Mouse (Mus musculus): ENCODE results near the gene Leng9.

Leng9 gene

GRCm38 (mm10) chr7:4144766-4145551, 5.2 kb downstream of the Leng9 start:
- peak in 1 of 2 experiments; percentile 66 for DNase-seq (ENCODE audit: low spot score in 2 of 2)

DNA sequence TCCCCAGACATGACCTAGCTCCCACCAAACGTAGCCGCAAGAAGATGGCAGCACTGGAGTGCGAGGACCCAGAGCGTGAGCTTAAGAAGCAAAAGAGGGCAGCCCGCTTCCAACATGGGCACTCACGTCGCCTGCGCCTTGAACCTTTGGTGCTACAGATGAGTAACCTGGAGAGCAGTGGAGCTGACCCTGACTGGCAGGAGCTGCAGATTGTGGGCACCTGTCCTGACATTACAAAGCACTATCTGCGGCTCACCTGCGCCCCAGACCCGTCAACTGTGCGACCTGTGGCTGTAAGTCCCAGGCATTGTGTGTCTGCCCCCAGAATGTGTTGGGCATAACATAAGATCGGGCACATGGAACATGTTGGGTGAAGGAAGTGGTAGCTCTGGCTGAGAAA, 6.1 kb downstream of the Leng9 start:
- no peak for DNase-seq (ENCODE audit: low spot score in 2 of 2)

DNA sequence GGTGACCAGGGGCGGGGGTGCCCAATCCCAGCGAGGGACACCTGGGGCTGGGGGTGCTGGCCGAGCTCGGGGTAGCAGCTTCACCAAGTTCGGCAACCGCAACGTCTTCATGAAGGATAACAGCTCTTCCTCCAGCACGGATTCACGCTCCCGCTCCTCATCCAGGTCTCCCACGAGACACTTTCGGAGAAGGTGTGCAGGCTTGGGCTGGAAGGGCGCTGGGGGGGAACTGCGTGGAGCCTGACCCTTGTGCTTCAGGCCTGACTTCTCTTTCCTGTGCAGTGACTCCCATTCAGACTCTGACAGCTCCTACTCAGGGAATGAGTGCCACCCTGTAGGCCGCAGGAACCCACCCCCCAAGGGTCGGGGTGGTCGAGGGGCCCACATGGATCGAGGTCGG, 6.7 kb downstream of the Leng9 start:
- no peak for DNase-seq (ENCODE audit: low spot score in 2 of 2)

- no peak for DNase-seq (ENCODE audit: low spot score in 2 of 2)
Measured at GRCm38 (mm10) chr7:4142796-4143445, 7.3 kb downstream of the Leng9 start.

- no peak for DNase-seq (ENCODE audit: low spot score in 2 of 2)
Measured at GRCm38 (mm10) chr7:4141648-4142325, 8.4 kb downstream of the Leng9 start.

- DNase-seq (ENCODE audit: low spot score in 2 of 2): no peak
Measured at GRCm38 (mm10) chr7:4139391-4139790, 10.8 kb downstream of the Leng9 start.

GRCm38 (mm10) chr7:4138671-4139070, 11.5 kb downstream of the Leng9 start:
- no peak for DNase-seq (ENCODE audit: low spot score in 2 of 2)

DNA sequence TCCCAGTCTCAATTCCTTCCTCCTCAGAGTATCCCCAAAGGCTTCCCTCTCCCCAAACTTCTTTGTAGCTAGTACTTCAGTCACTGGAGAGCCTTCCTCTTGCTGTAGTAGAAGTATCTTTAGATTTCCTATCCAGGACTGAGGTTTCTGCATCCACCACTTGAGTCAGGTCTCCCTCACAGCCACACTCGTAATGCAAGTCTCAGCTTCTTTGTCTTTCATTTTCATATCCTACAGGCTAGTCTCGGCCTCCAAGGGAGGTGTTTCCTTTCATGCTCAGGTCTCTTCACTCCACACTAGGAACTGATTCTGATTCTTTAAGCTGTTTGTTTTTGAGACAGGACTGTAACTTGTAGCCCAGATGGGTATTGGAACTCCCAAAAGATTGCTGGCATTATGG, 12.0 kb downstream of the Leng9 start:
- no peak for DNase-seq (ENCODE audit: low spot score in 2 of 2)

GRCm38 (mm10) chr7:4137746-4138145, 12.4 kb downstream of the Leng9 start:
- no peak for DNase-seq (ENCODE audit: low spot score in 2 of 2)

GRCm38 (mm10) chr7:4136771-4137531, 13.2 kb downstream of the Leng9 start, which contains the start of gene Leng8:
TSS of gene Leng8 (plus strand) at chr7:4137039.
- DNase-seq (ENCODE audit: low spot score in 2 of 2): peak; percentile 97 to 98

DNA sequence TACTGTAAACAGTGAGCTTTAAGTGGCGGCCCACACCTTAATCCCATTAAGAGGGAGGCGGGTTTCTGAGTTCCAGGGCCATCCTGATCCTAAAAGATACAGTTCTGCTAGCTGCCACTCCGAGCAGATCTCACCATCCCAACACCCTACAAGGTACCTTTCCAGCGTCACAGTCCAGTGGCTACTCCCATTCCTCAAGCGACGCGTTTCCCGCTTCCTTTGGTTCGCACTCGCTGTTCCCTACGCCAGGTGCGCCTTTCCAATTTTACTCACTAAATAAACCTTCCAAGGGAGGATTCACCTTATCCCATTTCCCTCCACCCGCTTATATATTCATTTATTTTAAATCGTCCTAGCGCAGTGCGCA, 13.8 kb downstream of the Leng9 start:
- DNase-seq (ENCODE audit: low spot score in 2 of 2): no peak

- DNase-seq (ENCODE audit: low spot score in 2 of 2): no peak
Measured at GRCm38 (mm10) chr7:4134911-4135310, 15.3 kb downstream of the Leng9 start.

DNA sequence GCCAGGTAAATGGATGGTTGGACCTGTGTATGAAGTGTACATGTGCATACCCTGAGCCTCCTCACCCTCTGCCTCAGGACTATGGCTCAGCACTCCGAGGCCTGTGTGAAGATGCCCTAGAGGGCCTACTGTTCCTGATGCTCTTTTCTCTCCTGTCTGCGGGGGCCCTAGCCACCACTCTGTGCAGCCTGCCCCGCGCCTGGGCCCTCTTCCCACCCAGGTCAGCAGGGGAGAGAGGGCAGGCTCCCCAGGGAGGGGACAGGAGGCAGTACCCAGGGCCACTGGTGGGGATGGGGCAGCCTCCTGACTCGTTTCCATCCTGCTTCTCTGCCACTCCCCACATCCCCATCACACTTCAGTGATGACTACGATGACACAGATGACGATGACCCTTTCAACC, 17.2 kb downstream of the Leng9 start:
- peak in 1 of 2 experiments; percentile 60 for DNase-seq (ENCODE audit: low spot score in 2 of 2)

DNA sequence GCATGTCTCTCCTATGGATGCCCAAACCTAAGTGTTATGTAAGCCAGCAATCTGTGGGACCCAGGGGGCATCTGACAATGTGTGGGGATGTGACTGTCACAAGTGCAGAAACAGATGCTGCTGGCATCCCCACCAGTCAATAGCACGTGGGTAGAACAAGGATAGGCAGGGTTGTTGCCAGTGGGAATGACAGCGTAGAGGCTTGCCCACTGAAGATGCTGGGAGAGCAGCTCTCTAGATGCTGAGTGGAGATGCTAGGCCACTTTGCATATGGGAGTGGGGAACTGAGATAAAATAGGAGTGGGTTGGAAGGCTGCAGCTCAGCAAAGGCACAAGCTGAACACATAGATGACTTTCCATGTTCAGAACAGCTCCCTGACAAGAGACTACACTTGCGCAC, 17.6 kb downstream of the Leng9 start:
- DNase-seq (ENCODE audit: low spot score in 2 of 2): no peak

DNA sequence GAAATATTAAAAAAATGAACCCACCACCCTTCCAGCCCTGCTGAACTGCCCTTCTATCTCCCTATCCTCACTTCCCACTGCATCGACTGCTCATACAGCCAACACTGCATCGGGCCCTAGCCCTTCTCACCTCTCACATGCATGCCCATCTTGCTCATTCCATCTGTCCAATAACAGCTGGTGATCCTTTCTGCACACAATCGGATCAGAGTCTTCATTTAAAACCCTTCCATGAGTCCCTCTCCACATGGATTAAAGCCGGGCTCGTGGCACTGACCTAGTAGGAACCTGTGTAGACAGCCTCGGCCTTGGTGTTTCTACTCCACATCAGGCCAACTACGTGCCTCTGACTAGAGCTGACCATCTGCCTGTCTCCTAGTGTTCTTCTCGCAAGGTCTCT, 18.2 kb downstream of the Leng9 start:
- no peak for DNase-seq (ENCODE audit: low spot score in 2 of 2)

DNA sequence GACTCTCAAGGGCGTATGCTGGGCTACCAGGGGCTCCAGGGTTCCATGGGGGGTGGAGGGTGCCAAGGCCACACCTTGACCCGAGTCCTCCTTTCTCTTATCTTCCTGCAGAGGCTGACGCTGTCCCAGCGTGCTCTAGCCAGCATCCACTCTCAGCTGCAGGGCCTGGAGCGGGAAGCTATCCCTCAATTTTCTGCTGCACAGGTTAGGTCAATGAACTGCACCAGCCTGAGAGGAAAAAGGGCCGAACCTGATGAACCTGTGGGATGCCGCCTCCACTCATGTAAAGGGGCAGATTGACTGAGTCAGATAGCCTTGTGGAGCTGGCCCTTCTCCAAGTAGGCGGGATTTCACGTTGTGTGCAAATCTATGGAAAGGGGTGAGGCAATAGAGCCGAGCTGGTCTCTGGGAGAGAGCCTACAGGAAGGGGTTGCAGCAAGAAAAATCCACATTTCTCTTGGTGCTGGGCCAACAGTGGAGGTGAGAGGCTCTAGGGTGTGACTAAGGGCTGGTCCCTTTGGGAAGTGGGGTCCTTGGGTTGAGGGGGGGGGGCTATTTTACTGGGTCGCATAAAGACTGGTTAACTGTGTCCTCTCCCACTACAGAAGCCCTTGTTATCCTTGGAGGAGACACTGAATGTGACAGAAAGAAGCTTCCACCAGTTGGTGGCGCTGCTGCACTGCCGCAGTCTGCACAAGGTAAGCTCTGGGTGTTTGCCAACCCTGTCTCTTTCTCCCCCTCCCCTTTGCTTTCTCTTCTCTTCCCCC, 19.3 kb downstream of the Leng9 start:
- peak; percentile 77 to 90 for DNase-seq (ENCODE audit: low spot score in 2 of 2)

- no peak for DNase-seq (ENCODE audit: low spot score in 2 of 2)
Measured at GRCm38 (mm10) chr7:4128860-4129259, 21.3 kb downstream of the Leng9 start.

- DNase-seq (ENCODE audit: low spot score in 2 of 2): no peak
Measured at GRCm38 (mm10) chr7:4127894-4128293, 22.3 kb downstream of the Leng9 start.

GRCm38 (mm10) chr7:4126992-4127785, 23.0 kb downstream of the Leng9 start:
- no peak for DNase-seq (ENCODE audit: low spot score in 2 of 2)

DNA sequence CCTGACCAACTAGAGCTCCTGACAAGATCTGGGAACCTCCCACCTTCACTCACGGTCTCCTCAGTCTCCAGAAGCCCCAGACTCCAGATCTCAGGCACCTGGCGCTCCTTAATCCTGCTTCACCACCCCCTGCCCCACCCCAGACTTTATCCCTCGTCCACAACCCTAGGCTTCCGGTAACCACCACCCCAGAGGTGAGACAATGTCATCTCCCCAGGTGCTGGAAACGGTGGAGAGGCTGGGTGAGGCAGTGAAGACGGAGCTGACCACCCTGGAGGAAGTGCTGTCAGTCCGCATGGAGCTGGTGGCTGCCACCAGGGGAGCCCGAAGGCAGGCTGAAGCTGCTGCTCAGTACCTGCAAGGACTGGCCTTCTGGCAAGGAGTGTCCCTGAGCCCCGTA, 24.9 kb downstream of the Leng9 start:
- DNase-seq (ENCODE audit: low spot score in 2 of 2): peak in 1 of 2 experiments; percentile 60
